Mouse (Mus musculus) bone marrow macrophage, adult 2 months (primary cell): ENCODE results near the gene Kif1c.

Experiments
- CTCF ChIP-seq: IDR thresholded peaks from 2 replicates; pipeline ENCODE4 v1.5.1; 2012; ENCODE audit warnings: low read depth, mild to moderate bottlenecking, low read length, moderate library complexity
- POLR2A ChIP-seq: IDR thresholded peaks from 2 replicates; pipeline ENCODE4 v1.6.1; 2012; ENCODE audit warnings: mild to moderate bottlenecking, low read depth, low read length, borderline replicate concordance

- TF ChIP-seq POLR2A, result no peak
- TF ChIP-seq CTCF, result no peak
These were observed 36.4 kb upstream of the Kif1c start for GRCm38 (mm10) chr11:70663957-70664356.
